Mouse (Mus musculus) heart, adult 8-10 months (tissue): ENCODE data around the gene Ube2c. TPM values are rescaled to one million over a fixed set of nuclear protein-coding genes. Genes with fewer than 3 reads are reported as not detected.

Experiments
- DNase-seq: peaks from one replicate; pipeline ENCODE4 v3.0.0; 2022; ENCODE audit warnings: low spot score
- total RNA-seq, 4 experiments: library from RNA; stranded (reverse); gene quantifications; 2 replicates each; pipeline ENCODE4 v1.2.4; 2022

Gene Ube2c
- total RNA-seq, 4 experiments from 2014 or later, result 0.47 to 2.7 (median 1.4) TPM

DNA sequence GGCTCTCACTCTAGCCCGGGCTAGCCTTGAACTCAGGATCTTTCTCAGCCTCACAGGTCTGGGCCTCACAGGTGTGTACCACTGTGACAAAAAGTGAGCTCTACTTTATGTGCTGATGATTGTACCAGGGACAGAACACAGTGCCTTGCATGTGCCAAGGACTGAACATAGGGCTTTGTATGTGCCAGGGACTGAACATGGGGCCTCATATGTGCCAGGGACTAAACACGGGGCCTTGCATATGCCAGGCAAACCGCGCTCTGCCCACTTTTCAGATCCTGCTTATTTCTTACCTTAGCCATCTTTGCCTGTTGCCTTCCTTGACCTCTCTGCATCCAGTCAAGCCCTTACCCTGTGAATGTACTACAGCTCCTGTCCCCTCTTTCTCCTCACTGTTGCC lies 7.7 kb upstream of the Ube2c start:
- DNase-seq, result no peak

DNA sequence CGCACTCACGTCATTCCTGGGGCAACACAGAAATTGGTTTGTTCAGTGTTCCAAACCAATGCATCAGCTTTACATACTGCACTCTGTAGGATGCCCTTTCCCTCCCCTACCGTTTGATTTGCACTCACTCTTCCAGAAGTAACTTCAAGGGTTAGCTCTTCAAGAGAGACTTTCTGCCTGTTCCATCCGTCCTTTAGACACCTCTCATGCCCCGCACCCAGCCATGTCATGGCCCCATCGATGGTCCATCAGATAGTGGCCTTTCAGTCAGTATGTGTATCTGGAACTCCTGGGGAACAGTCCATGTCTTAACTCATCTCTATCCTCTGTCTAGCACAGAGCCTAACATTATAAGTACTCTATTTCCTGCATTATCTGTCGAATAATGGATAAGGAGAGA lies 7.1 kb upstream of the Ube2c start:
- no peak for DNase-seq

DNA sequence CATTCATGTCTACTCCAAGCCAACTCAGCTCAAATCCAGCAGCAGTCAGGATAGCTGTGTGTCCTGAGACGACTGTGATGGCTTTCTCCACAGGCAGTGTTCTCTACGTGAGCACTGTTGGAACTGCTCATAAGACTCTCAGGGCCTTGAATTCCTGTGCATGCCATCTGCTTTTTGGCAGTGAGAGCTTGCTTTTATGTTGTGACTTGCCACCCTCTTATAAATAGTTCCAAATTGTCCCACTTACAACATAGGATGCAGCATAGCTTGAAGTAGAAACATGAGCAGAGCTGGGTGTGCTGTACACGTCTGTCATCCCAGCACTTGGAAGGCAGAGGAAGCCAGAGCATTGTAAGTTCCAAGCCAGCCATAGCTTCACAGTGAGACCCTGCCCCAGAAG lies 3.9 kb upstream of the Ube2c start:
- no peak for DNase-seq

DNA sequence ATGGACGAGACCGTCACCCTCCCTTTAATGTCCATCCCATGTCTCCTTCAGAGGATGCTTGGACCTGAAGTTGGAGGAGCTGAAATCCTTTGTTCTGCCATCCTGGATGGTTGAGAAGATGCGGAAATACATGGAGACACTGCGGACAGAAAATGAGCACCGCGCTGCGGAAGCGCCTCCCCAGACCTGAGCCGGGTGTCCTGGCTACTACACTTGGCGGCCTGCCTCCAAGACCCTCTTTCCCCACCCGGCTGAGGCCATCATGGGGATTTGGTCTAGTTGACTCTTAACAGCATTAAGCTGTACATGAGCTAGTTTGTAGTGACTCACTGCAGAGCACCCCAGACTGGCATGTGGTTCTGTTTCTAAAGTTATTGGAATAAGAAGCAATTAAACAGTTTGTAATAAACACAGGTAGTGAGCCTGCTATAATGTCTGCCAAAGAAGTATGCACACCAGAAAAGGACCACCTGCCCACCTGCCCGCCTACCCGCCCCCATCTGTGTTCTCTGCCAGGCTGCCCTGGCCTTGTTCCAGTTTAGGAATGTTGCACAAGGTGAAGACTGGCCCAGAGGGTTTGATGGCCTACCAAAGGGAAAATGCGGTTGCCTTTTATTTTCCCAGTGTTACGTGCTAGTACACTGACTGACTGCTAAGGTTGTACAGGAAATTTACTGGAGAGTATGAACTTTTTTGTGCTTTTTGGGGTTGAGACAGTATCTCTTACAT lies 1.7 kb upstream of the Ube2c start:
- DNase-seq, result no peak

DNA sequence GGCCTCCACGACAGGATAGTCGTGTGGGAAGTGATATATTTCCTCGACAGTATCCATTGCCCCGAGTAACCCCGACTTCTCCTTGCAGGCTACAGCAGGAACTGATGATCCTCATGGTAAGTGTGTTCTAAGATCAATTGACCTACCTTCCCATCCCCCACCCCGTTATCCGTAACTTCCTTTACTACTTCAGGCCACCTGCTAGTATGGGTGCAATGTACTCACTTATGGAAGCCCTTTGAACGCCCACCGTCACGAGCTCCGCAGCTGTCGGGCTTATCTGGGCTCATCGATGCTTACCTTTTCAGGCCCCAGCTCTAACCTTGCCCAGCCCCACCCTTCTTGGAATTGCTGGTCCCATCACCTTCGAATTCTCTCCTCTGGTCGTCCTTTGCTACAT lies 581 bp downstream of the Ube2c start:
- DNase-seq, result no peak

DNA sequence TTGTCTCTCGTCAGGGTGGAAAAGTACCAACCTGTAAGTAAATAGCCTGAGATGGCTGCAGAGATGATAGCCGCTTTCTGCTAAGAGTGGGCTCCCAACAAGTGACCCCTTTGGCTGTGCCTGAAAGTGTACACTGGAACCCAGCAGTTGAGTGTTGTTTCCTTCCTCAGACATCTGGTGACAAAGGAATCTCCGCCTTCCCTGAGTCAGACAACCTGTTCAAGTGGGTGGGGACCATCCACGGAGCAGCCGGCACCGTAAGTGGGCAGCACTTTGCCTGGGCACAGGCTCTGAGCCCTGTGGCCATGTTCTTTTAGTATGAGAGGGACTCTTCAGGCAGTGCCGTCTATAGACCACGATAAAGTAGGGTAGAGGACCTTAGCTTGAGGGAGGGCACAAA lies 1.4 kb downstream of the Ube2c start:
- no peak for DNase-seq

DNA sequence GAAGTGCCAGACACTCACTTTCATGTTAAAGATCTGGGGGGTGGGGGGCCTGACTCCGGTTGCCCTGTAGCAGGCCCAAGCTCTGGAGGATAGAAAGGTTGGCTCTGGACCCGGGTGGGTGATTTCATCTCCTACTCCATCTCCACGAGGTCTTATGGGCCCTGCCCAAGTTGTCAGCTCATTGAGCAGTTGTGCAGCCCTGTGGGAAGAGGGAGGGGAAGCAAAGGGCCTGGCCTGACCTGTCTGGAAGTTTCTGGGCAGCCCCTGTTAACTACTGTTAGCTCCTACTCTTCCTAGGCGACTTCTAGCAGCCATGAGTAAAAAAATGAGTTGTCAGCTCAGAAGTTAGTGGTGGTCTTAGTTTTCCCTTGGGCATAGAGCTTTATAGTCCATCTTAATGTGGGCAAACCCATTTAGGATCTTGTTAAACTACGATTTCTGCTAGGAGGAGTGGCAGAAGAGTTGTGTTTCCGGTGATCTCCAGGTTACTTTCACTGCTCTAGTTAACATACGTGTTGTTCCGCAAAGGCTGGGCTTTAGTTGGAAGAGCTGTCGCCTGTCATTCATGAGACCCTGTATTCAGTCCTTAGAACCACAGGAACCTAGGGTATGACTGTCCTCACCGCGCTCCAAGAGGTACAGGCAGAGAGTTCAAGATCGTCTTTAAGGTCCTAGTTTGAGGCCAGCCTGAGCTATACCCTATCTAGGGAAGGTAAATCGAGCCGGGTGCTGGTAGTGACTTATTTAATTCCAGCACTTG lies 3.7 kb downstream of the Ube2c start:
- no peak for DNase-seq

DNA sequence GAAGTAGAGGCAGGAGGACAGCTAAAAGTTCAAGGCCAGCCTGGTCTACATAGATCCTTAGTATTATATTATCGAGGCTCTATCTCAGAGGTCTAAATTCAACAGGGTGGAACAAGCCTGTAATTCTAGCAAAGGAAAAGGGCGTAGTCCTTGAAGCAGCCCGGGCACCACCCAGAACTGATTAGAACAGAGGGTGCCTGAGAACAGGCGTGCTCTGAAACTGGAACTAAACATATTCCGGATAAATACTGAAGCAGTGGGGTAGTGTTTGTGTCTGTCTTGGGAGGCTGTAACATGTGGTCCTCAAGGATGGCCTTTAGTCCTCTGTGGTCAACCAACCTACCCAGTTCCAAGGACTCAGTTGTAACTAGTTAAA lies 4.3 kb downstream of the Ube2c start:
- DNase-seq, result no peak

DNA sequence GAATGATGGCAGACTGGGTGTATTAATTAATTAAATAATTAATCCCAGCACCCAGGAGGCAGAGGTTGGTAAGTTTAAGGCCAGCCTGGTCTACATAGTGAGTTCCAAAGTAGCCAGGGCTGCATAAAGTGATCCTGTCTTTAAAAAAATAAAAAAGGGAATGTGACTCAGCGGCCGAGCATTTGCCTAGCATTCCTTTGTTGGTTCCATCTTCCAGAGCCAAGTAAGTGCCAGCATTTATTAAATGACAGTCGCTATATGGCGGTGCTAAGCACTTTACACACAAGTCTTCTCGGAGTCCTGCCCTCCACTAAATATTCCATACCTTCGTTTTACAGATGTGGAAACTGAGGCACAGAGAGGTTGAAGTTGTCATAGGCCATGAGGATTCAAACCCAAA lies 6.4 kb downstream of the Ube2c start:
- no peak for DNase-seq

DNA sequence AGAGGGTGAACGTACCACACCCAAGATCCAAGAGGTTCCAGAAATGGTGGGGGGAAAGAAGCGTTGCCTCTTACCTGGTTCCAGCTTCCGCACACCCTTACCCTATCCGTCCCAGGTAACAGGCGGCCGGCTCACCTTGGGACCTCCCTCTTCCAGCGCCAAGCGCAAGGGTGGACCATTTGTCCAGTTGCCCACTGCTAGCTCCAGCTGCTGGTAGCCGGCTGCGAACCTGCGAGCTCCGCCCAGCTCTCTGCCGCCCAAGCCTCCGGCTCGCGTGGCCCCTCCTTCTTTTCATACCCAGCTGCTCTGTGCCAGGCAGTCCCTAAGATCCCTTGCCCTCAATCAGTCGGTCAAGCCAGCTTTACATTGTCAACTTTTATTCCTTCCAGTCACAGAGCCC lies 7.1 kb downstream of the Ube2c start:
- no peak for DNase-seq

DNA sequence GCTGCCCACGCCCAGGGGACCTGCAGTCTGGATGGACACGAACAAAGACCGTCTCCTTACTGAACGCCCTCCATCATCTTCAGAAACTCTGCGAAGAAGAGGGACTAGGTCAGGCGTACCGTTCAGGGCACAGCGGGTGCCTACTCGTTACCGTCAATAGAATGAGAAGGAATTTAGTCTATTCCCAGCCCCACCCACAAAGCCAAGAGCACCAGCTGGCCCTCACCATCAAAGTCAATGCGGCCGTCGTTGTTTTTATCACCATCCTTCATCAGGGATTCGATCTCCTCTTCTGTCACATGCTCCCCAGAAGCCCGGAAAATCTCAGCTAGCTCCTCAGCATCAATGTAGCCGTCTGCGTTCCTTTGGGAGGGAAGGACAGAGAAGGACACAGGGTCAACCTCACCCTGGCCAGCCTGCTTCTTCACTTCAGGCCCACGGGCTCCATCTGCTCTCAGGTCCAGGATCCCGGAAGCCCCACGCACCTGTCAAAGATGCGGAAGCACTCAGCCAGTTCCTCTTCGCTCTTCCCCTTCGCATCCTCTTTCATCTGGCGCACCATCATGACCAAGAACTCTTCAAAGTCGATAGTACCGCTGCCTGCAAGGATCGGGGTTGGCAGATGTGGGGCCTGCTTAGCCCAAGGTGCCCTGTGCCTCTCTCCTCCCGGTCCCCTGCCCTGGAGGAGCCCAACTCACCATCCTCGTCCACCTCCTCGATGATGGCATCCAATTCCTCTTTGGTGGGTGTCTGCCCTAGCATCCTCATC lies 7.7 kb downstream of the Ube2c start:
- DNase-seq, result no peak

DNA sequence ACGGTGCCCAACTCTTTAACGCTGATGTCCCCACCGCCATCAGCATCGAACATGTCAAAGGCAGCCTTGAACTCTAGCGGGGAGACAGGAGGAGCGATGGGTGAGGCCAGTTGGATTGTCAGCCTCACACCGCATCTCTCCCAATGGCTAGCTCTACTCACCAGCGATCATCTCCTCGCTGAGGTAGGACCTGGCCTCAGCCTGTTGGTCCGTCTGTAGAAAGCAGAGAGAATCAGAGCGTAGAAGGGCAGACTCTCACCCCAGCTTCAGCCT lies 8.3 kb downstream of the Ube2c start:
- no peak for DNase-seq

DNA sequence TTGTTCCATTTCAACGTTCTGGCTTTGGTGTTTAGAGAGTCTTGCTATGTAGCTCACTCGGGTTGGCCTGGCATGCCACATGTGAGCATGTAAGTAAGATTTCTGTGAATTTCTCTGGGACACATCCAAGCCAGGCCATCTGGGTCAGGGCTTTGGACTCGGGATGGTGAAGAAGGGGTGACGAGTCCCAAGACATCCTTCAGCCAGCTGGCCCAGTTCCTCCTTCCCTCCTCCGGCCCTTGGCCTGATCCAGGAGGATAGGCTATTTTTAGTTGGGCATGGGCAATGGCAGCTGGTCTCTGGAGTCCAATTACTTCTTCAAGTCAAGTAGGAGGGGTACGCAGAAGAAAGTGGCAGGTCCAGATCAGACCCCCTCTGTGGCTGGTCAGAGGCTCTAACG lies 9.1 kb downstream of the Ube2c start:
- DNase-seq, result no peak

DNA sequence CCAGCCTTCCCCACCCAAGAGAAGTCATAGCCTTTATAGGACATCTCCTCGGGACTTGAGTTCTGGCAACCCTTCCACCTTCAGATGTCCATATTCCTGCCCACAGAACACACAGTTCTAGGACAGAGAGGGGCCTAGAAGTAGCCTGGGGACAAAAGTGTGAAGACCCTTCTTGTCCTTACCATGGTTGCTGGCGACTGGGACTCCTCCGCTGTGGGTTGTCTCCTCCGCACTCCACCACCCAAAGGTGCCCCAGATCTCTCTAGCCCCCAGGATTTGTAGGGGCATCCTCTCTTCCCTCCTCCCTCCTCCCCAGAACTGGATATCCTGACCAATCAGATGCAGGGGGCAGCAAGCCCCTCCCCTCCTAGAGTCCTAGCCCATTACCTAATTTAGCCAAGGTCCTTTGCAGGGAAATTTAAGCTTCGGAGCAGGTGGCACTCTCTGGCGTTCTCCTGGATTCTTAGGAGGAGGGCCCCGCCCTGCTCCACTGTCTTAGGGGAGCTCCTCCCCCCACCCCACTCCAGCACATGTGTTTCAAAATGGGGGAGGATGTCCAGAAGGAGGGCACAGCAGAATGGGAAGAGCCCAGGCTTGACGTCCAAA lies 9.9 kb downstream of the Ube2c start, which contains the start of gene Tnnc2:
Gene Tnnc2 (minus strand): TSS at position 487 of the 606 bp plus-strand sequence.
- DNase-seq, result no peak

DNA sequence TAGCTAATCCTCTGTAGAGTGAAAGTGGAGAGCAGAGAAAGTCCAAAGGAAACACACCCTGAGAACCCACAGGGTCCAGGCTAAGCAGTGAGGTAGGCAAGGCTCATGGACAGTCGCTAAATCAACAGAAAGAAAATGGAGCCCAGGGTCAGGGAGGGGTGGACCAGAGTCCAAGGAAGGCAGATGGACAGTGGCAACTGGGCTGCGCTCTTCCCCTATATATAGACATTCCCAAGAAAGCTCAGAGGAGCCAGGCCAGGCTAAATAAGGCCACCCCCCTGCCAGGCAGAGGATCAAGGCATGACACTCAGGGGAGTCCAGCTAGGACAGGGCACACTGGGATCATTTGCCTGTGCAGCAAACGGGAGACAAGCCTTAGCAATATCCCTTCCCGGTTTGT lies 12.2 kb downstream of the Ube2c start:
- DNase-seq, result no peak

DNA sequence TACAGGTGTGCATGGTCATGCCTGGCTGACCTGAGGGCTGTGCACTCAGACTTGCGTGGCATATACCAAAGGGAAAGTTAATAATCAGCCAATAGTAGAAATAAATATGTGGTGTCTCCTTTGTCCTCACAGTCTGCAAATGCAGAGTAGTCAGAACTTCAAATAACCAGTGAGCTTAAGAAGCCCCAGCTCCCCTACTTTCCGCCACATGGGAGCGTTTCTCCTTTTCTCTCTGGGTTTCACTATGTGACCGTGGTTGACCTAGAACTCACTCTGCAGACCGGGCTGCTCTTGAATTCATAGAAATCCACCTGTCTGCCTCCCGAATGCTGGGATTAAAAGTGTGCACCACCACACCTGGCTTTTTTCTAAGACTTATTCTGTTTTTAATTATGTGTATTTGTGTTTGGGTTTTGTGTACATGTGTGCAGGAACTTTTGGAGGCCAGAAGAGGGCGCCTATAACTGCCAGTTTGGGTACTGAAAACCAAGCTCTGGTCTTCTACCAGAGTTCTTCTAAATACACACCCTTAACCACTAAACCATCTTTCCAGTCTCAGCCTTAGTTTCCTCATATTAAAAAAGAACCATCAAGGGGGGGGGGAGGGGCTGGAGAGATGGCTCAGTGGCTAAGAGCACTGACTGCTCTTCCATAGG lies 14.4 kb downstream of the Ube2c start:
- no peak for DNase-seq

DNA sequence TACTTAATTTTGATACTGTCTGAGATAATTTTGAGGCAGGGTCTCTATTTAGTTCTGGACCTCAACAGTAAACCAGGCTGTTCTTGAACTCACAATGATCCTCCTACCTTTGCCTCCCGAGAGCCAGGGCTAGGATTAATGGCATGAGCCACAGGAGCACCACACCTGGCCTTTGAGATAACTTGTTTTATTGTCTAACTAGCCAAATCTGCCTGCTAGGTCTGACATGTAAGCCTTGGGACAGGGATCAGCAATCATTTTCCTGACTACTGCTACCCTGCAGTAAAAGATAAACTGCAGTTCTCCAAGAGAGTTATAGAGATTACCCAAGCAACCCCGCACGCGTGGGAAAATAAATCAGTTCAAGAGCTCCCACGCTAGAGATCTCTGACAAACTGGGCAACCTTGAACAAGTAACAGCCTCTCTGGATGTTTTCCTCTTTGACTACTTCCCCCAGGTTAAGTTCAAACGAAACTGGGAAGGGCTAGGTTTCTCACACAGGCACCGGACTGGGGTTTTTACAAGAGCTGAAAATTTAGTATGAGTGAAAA lies 15.2 kb downstream of the Ube2c start:
- DNase-seq, result no peak

DNA sequence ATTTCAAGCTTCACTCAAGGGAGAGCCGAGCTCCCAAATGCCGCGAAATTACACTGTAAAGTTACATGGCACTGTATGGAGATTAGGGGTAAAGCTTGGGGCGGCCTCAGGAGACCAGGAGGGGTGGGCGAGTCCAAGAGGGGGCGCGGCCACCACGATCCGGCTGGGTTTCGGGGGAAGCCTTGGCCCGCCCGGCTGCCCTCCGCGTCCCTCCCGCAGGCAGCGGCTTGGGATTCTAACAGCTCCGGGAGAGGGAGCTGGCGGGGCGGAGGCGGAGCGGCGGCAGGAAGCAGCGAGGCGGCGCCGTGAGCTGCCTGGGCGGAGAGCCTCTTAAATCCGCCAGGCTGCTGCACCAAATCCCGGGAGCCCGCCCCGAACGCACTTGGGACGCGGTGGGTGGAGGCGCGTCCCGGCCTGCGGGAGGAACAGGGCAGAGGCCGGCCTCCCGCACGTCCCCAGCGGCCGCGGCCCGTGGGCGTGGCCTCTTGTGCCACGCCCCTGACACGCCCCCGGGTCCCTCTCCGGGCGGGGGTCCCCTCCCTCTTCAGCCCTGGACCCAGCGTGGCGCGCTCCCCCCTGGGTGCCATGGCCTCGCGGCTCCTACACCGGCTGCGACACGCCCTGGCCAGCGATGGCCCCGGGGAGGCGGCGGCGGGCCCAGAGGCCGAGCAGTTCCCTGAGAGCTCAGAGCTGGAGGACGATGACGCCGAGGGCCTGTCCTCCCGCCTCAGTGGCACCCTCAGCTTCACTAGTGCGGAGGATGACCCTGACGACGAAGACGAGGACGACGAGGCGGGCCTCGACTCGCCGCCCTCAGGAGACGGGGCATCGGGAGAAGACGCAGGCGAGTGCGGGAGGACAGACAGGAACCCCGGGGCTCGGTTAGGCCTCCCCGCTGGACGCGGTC lies 16.0 kb downstream of the Ube2c start, which contains the start of gene Snx21:
Gene Snx21 (plus strand): TSS at position 343 of the 907 bp plus-strand sequence.
- DNase-seq, result peak; percentile 89

DNA sequence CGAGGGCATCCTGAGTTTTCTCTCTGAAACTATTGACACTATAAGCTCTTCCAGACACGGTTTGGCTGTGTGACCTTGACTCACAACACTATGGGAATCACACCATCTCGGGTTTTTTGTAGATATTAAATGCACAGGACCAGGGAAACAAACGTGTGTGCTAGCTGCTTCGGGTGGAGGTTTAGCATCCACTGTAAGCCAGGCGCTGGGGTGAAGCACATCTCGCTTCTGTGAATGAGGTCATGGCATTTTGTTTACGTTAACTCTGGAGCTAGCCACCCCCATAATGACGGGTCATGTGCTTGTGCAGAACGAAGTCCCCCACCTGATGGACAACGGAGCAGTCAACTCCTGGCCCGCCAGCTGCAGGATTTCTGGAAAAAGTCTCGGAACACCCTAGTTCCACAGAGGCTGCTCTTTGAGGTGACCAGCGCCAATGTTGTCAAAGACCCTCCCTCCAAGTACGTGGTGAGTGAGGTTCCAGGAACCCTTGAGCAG lies 16.7 kb downstream of the Ube2c start:
- peak; percentile 31 for DNase-seq

DNA sequence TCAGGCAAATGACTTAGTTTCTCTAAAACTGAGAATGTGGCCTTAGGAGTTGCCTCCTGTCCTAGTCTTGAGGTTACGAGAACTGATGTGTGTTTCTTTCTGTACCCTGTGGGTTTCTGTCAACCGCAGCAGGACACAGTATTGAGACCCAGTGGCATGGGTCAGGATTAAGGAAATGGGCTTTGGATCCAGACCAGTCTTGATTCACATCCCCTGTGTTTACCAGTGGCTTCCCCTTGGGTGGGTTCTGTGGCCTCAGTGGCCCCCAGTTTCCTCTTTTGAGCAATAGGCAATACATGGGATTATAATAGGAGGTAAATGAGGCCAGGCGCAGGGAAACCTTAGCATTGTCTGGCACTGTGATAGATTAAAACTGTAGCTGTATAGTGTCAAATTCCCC lies 17.3 kb downstream of the Ube2c start:
- no peak for DNase-seq
